Mouse (Mus musculus) kidney, postnatal 10 days (tissue): ENCODE data around the gene Slc7a5.

Experiments
- DNase-seq: peaks from one replicate; pipeline ENCODE4 v3.0.0; 2021; ENCODE audit warnings: mixed read lengths

The Slc7a5 gene

DNA sequence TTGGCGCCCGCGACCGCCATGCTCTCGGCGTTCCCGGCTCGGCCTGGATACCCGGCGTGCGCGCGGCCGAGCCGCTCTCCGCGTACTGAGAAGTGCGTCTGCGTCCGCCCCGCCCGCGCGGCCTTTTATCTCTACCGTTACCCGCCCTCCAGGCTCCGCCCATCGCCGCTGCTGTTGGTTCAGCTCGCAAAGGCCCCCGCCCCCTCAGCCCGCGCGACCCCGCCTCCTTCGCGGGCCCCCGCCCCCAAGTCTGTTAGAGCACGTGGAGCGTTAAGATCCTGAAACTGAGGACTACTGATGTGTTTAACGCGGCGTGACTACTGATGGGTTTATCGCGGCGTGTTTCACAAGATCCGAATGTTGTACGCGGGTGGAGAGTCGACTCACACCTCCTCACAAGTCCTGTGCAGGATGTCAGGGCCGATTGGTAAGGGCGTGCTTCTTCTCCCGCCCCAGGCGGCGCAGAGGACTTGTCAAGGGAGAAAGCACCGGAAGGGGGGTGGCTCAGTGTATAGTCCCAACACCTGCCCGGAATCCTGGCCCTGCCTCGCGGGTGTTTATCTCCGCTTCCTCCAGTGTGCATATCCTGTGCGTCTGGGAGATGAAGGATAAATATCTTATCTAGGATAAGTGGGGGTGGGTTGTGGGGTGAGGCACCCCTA, at the start of gene Slc7a5:
Gene Slc7a5, minus strand, starts transcription at position 108 of the 662 bp plus-strand sequence.
- peak; percentile 99 for DNase-seq

DNA sequence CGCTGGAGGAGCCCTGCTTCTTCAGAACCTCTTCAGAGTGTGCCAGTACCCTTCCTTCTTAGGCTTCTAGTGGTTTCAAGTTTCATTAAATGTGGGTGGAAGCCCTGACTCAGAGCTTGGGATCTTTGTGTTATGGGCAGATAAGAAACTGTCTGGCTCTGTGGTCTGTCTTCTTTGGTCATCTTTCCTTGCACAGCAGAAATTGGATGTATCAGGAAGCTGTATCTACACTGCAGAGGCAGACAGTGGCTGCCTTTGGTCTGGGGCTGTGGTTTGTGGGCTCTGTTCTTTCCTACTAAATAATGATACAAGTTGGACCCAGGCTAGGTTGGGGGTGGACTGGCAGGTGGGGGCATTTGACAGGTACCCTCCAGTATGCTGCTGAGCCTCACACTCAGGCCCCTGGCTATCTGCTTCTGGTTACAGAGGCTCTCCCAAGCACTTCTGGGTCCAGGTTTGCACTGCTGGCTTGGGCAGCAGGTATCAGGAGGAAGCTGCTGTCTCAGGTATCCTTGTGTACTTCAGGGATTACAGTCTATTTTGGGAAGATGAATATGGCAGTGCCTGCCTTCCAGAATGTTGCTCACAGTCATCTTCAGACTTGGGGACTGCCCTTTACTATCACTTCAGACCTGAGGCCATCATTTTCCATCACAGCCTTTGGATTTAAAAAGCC, 48.5 kb upstream of the Slc7a5 start:
- DNase-seq = no peak

DNA sequence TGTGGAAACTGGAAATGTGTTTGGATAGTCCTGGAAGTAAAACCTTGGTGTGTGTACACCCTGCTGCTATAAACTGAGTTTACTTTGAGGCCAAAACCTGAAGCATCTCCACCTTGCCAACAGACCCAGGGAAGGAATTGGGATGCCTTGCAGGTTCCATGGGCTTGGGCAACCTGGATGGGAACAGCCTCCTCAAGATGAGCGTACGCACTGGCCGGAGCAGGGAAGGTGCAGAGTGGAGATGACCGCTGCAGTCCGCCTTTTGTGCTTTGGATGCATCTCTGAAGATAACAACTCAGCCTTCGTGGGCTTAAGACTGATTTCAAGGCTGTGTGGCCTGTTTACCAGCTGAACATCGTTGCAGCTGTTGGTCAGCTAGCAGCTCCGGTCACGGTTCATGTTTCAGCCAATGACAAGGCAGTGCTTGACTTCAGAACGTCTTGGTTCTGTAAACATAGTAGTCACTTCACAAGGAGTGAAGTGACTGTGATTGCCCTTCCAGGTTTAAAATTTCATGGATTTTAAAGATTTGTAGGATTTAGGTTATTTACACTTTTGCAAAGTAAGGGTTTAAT, 47.6 kb upstream of the Slc7a5 start:
- no peak for DNase-seq

DNA sequence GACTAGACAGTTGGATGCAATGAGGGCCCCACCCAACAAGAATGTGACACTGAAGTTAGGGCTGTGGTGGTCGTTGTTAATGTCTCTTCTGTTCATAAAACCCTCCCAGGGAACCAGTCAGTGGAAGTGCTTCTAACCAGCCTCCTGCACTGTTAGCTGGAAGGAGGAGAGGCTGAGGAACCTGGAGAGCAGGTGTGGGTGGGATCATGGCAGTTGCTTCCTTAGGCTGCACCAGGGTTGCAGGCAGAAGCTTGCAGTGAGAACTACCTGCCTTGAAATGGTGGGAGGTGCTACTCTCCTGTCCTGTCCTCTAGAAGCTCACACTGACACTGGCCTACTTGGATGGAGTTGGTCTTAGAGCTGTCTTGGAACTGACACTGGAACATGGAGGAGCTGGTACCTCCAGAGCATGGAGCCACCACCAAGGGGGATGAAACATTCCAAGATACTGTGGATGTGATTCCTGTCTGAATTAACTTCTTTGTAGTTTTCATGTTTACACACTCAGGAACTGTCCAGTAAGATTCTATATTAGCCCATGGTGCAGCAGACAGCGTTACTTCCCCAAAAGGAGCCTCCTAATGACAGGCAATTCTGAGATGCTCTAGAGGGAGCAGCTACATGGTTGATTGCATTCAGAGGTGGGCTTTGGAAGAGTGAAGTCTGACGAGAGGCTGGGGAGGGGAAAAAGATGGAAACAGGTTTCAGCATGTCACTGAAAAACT, 46.5 kb upstream of the Slc7a5 start:
- no peak for DNase-seq

DNA sequence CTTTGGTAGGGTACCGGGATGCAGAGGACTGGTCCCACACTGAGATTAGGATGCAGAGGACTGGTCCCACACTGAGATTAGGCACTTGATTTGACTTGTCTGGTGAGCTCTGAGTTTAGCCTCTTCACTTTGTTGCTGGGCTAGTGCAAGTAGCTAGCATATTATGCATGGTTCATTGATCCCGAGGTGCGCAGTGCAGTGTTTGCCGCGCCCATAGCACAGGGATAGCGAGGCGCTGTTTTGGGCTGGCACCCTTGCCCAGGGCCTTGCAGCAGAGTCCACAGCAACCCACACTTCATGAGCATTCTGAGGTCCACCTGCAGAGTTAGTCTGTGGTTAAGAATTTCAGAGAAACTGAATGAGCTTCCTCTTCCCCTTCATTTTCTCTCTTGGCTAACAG, 45.3 kb upstream of the Slc7a5 start:
- peak; percentile 51 for DNase-seq

DNA sequence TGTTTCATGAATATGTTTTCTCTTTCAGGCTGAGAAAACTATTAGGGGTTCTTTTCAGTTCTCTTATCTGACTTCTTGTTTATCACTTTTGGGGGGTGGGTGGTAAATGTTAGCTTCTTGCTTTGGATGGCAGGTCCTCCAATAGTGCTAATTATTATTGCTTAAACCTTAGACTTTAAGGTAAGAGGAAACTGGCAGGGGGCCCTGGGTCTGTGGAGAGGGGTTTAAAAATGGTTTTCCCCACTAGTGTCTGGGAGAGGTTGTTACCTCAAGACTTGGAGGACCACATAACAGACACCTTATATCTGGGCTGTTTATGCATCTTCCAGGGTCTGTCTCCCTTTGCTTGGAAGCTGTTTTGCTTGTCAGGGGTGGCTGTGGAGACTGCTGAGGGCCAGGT, 44.6 kb upstream of the Slc7a5 start:
- DNase-seq = no peak

DNA sequence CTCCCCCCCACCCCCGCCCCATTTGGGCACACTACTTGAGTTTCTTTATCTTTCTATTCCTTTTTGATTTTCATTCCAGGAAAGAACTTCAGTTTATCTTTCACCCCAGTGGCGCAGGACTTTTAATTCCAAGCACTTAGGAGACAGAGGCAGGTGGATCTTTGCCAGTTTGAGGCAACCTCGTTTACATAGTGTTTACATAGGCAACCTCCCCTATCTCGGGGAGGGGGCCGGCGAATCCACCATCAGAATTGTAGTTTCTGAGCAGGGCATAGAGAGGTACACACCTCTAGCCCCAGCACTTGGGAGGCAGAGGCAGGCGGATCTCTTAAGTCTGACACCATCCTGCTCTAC, 44.1 kb upstream of the Slc7a5 start:
- peak; percentile 28 for DNase-seq

DNA sequence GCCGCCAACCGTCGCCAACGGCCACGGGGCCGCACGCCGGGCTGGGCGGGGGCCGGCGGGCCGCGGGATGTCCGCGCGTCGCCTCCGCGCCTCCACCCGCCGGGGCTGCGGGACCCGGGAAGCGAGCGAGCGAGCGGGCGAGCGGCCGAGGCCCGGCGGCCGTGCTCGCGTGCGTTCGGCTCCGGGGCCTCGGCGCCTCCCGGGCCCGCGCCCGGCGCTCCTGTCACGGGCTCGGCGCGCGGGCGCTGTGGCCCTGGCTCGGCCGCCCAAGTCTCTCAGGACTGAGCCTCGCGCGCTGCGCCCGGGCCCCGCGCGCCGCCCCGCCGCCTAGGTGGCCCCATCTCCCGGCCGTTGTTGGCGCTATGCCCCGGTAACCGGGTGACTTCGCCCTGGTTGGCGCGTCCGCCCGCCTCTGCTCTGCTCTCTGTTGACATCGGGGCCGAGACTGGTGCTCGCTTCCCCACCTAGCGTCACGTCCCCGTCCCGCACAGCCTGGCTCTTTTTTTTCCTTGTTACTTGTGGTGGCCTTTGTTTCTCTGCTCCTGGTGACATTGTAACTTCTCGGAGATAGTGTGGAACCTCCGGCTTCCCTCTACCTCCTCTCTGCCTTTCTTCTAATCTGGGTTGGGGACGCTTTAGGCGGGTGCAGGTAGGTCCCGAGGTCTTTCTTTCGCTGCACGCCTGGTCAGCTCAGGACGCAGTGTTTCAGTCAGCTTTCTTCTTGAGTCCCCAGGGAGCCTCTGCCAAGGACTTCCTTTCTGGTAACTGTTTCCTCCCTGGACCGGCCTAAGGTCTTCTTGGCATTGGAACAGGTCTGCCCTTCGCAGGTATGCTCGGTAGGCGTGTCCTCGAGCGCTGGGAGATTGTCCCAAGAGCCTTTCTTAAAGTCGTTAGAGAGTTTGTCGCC, 43.5 kb upstream of the Slc7a5 start:
- DNase-seq = peak; percentile 80

DNA sequence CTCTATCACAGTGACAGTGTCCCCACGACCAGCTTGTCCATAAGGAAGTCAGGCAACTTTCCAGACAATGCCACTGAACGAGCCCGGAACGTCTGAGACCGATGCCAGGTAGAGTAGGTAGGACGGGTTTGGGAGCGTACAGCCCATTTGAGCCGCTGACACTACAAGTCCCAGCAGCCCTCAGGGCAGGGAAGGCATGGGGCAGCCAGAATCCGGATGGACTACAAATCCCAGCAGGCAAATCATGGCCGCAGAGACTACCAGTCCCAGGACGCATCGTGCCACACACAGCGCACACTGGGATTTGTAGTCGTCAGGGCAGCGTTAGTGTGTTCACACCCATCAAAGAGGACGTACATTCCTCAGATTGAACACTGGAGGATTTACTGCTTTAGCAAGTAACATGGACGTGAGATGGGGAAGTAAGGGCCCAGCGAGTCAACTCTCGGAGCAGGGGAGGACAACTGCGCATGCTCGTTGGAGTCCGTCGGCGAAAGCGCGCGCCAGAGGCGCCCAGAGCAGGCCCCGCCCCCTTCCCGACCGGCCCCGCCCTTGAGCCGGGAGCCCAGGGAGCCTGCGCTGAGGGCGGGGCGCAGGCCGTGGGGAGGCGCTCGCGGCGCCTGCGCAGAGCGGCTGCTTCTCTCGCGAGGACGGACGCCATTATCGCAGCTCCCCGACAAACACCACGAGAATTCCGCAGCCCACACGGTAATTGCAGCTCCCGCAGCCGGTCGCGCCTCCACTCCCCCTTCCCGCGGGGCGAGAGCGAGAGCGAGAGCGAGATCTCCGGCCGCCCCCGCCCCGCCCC, 42.7 kb upstream of the Slc7a5 start:
- DNase-seq = peak; percentile 99

DNA sequence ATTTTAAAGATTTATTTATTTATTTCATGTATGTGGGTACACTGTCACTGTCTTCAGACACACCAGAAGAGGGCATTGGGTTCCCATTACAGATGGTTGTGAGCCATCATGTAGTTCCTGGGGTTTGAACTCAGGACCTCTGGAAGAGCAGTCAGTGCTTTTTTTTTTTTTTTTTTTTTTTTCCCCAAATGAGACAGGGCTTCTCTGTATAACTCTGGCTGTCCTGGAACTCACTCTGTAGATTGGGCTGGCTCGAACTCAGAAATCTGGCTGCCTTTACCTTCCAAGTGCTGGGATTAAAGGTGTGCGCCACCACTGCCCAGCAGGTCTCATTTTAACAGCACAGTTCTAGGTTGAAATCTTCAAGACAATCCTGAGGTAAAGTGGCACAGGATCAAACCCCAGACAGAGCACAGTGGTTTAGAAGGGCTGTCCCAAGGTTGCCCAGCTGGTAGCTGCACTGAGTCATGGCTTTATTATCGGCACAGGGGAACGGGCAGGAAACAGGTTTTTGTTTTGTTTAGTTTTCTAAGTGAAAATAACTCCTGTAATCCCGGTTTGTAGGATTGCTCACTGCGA, 41.8 kb upstream of the Slc7a5 start, which contains the start of gene Banp:
Gene Banp, plus strand, starts transcription at position 529 of the 579 bp plus-strand sequence.
- no peak for DNase-seq

DNA sequence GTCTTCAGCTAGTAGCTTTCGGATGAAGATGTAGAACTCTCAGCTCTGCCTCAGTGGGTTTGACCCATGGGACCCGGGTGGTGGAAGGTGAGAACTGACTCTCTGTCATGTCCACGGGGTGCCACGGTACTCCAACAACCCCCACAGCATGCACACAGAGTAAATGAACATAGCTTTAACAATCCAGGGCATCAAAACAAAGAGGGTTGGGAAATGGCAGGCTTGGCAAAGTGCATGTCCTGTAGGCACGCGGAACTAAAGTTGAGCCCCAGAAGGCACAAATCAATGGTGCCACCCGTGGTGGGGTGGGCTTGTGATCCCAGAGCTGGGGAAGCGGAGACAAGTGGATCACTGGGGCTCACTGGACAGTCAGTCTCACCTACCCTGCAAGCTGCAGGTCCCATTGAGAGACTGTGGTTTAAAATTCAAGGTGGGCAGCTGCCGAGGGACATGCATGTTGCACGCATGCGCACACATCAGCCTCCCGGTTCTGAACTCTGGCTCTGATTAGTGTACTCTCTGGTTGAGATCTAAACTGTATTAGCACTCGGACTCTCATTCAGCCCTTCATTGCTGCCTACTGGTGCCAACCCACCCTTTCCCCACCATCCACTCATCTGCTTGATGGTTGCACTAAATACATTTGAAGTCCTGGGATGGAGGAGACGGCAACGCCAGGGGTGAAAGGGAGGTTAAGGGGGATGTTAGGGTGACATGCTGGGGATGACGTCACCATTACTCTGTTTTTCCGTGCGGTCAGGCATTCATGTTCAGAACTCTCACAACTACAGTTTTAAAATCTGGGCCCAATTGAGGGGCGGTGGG, 41.0 kb upstream of the Slc7a5 start:
- DNase-seq = peak; percentile 20

DNA sequence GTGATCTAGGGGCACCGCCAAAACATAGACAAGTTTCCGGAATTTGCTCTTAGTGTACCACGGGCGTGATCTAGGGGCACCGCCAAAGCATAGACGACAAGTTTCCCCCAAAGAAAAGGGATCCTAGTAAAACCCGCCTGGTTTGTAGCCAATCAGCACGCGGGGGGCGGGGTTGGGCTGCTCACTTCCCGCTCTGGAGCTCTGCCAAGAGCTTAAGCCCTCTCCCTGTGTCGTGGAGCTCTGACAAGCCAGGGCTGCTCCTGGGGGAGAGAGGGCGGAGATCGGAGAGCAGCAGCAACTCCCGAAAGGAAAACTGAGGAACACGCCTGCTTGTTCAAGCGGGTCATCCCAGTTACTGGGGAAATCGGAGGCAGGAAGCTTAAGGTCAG, 40.3 kb upstream of the Slc7a5 start:
- peak; percentile 97 for DNase-seq

DNA sequence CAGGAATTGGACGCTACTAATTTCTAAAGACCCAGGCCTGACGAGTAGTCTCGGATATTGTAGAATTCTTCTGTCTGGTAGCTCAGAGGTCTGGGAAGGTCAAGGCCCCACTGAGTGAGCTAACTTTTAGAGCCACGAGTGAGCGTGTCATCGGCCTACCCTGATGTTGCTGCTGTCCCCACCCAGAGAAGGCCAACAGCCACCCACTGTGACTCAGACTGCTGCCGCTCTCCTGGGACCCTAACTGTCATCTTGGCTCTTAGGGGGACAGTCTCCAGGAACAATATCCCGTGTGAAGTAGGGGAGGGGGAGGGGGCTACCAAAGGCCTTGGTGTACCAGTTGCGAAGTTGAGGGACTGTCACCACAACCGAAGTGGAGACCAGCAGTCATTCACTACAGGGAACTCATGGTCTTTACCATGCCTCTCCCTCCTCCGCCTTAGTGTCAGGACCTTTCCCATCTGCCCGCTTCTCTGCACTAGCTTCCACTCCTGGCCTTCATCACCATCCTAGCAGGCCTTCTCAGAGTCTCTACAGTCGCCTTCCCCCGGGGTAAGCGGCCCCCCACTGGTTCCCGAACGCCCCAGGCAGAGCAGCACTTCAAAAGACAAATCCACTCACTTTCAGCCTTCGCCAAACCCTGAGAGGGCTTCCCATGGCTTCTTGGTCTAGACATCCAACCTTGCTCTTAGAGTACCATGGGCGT, 39.7 kb upstream of the Slc7a5 start:
- peak; percentile 25 for DNase-seq

DNA sequence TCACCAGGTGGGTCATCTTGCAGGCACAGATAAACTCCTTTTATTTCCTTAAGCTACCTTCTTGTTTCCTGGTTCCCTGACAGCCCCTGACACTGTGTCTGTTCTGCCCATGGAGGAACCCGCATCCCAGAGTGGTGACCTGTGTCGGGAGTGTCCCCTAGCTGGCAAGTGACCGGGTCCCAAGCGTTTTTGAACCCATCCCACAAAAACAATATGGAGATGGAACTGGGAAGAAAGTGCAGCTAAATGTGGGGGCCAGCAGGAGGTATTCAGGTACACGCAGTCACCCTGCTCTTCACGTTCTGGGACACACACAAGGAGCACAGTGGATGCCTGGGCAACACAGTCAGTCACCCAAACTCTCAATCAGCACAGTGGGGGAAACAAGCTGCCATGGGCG, 38.9 kb upstream of the Slc7a5 start:
- DNase-seq = no peak

DNA sequence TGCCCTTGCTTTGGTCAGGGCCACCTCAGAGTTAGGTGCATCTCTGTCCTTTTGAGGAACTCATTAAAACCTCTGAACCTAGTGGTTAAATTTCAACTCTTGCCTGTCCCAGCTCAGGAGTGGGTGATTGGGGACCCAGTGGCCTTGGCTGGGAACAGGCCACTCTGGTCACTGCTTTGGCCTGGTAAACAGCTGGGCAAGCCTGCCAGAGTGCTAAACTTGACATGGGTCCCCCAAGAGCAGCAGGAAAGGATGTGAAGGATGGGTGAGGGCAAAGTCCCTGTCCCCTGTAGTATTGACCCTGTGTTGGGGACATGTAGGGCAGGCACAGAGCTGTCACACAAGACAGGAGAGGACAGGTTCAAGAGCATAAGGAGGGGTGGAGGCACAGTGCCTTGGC, 37.3 kb upstream of the Slc7a5 start, which contains the start of gene Car5a:
Gene Car5a, minus strand, starts transcription at position 74 of the 400 bp plus-strand sequence.
- no peak for DNase-seq

DNA sequence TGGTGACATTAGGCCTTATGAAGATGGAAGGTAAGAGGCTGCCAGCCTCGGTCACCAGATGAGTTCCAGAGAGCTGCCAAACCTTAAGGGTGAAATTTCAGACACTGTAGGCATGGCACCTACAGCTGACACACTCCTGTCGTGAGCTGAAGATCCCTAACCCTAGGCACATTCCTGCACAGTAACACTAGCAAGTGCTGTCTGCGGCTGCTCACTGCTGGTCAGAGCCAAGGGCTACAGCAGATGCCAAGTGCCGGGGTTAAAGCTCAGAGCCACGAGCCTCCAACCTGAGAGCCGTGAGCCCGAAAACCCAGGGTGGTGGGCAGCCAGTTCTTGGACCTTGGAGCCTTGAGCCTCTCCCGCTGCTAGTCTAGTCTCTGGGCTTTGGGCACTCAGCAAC, 36.2 kb upstream of the Slc7a5 start:
- DNase-seq = peak; percentile 39

DNA sequence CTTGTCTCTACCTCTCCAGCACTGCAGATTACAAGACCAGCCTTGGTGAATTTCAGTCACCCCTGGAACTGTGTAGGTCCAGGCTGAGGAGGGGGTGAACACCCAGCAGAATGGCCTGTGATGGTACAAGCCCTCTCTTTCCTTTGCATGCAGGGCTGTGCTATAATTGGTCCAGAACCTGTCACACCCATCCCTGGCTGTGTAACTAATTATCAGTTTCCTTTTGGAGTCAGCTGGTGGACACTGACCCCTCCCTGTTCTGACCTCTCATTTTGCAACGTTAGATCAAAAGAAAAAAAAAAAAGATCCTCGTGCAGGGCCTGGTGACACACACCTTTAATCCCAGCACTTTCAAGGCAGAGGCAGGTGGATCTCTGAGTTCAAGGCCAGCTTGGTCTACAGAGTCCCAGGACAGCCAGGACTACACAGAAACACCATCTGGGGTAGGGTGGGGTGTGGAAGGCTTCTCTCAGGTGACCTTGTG, 35.6 kb upstream of the Slc7a5 start:
- DNase-seq = no peak

DNA sequence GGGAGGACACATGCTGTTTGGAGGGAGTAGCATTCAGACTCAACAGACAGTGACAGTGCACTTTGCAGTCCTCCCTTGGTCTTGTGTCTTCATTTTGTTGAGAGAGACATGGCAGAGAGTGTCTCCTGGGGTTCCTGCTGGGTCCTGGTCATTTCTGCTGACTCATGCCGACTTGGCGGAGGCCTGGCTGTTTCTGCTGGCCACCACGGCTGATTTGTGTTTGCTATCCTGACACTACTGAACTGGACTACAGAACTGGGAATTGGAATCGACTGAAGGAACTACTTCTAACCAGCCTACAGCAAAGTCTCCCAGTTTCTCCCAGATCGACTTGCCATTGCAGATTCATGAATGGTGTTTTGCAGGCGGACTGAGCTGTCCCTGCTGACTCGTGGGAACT, 31.2 kb upstream of the Slc7a5 start:
- no peak for DNase-seq

DNA sequence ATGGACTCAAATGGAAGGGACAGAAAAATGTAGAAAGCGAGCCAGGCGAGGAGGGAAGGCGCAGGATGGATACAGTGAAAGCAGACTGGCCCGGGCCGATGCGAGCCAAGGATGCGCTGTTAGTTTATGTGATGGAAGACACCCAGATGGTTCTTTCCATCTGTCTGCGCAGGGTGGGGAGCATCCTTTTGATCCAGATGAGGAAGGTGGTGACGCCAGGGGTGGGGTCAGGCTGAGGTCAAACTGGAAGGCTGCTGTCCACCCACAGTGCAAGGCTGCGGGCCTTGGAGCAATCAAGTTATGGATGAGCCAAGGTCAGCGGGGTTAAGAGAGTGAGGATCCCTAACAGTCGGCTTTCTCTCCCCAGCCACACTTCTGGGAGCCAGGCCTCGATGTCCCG, 28.9 kb upstream of the Slc7a5 start:
- DNase-seq = peak; percentile 51
